Mouse (Mus musculus): ENCODE measurements around the gene Mmp19.

DNA sequence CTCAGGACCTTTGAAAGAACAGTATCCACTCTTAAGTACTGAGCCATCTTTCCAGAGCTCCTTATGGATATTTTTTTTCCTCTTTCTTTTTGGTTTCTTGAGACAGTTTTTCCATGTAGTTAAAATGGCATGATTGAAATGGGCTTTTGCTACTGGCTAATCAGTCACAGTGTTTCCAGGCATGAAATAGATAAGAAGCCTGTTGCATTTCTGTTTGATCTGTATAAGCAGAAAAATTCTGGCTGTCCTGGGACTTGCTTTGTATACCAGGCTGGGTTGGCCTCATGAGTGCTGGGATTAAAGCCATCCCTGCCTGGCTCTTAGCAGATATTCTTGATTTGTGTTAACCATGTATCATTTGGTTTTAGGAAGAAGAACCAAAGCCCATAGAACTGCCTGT, 48.7 kb downstream of the Mmp19 start:
- TF ChIP-seq CTCF (IDR thresholded peaks at IDR 0.05; ENCODE audit: extremely low read depth, insufficient read length, insufficient replicate concordance, low read depth, low read length) = no peak
- no peak for TF ChIP-seq POLR2A (IDR thresholded peaks at IDR 0.05; ENCODE audit: low read depth, low read length)
